In the genomic region with DNA sequence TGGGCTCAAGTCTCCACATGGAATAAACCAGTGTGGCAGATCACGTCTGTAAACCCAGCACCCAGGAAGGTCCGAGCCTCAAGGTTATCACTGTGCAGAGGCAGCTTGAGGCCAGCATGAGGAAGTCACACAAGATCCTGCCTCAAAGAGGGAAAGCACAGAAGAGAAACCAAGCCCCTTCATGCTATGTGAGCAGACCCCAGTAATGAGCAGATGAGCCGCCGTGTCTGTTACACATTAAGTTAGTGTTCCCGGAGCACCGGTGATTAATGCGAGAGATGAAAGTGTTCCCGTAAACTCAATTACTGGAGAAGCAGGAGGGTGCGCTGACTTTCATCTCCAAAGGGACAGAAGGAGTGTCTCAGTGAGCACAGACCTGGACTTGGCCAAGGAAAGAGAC, we compare ENCODE assay signal across 12 mouse cellular contexts. TPM values are rescaled to one million over a fixed set of nuclear protein-coding genes. Genes with fewer than 3 reads are reported as not detected.
"Had no signal": no experiment of that assay in that cellular context is flagged by ENCODE, and none has a peak within 500 bp of the region (broad histone marks: within the 10 kb centered on the region; RNA-seq: fewer than 3 reads in every experiment).

No protein-coding gene starts in this region.

RNA-seq across cellular contexts. Expression of a gene that starts 1.6 kb away (rescaled TPM):
- polyA plus RNA-seq: neural tube, embryonic 14.5 days; neural tube, embryonic 15.5 days; small intestine, adult 2 months; spleen, adult 2 months; stomach, embryonic 14.5 days; stomach, embryonic 15.5 days; stomach, embryonic 16.5 days; stomach, postnatal 0 days; testis, adult 2 months; thymus, adult 2 months; thymus, postnatal 0 days; urinary bladder, adult 2 months had no signal

RNA-seq across cellular contexts. Expression of a gene that starts 13.0 kb away (rescaled TPM):
- polyA plus RNA-seq: neural tube, embryonic 14.5 days; neural tube, embryonic 15.5 days; small intestine, adult 2 months; spleen, adult 2 months; stomach, embryonic 14.5 days; stomach, embryonic 15.5 days; stomach, embryonic 16.5 days; stomach, postnatal 0 days; testis, adult 2 months; thymus, adult 2 months; thymus, postnatal 0 days; urinary bladder, adult 2 months had no signal

RNA-seq across cellular contexts. Expression of a gene that starts 13.0 kb away (rescaled TPM):
- polyA plus RNA-seq: small intestine, adult 2 months; spleen, adult 2 months; stomach, postnatal 0 days; testis, adult 2 months; thymus, adult 2 months; urinary bladder, adult 2 months had no signal

RNA-seq across cellular contexts. Expression of a gene that starts 31.2 kb away (rescaled TPM):
- polyA plus RNA-seq: small intestine, adult 2 months; stomach, embryonic 14.5 days; stomach, embryonic 15.5 days; stomach, embryonic 16.5 days; stomach, postnatal 0 days; testis, adult 2 months; thymus, postnatal 0 days had no signal

RNA-seq across cellular contexts. Expression of a gene that starts 56.0 kb away (rescaled TPM):
- polyA plus RNA-seq: neural tube, embryonic 14.5 days; spleen, adult 2 months; stomach, embryonic 14.5 days; urinary bladder, adult 2 months had no signal
